9 mouse cellular contexts compared by ENCODE assay signal in genomic region chr3:145651029-145651977, GRCm38 (mm10). TPM values are rescaled to one million over a fixed set of nuclear protein-coding genes. Genes with fewer than 3 reads are reported as not detected.
DNase-seq lines count a peak whose midpoint lies in the region; ATAC-seq and TF ChIP-seq lines count a peak whose summit lies in the region.
"Had no signal": no experiment of that assay in that cellular context is flagged by ENCODE, and none has a peak within 500 bp of the region (broad histone marks: within the 10 kb centered on the region; RNA-seq: fewer than 3 reads in every experiment).

No protein-coding gene starts in this region.

- peaks cover 57% of the 10 kb centered on the region for H3K4me1 ChIP-seq in E14TG2a.4 (replicated peaks; ENCODE audit: low read depth, low read length)
- peaks cover 66% of the 10 kb centered on the region for H3K4me1 ChIP-seq in midbrain, embryonic 12.5 days

- WGBS in midbrain, embryonic 12.5 days: 2% methylated on average over 18 of the region's 19 CpGs

- DNase-seq in brain, adult 2 months (ENCODE audit: low read depth, low spot score): peak; percentile 63
- peak; percentile 68 for DNase-seq in heart, adult 8-10 months (ENCODE audit: low spot score)
- peak; percentile 53 for DNase-seq in kidney, postnatal 10 days
- DNase-seq in thymus, postnatal 25 days: no peak
- no peak for DNase-seq in right cerebral cortex, adult 2 months (ENCODE audit: low spot score in 2 of 2)
- no peak for DNase-seq in testis, postnatal 10 days (ENCODE audit: low spot score)

- H3K27me3 ChIP-seq in E14TG2a.4 (ENCODE audit: insufficient read depth, low read length): peaks cover 61% of the 10 kb centered on the region
- H3K27me3 ChIP-seq in midbrain, embryonic 12.5 days: peaks cover 72% of the 10 kb centered on the region

- peak overlapping the region; percentile 80; the same call in 1 of the 2 replicates for H3K4me3 ChIP-seq in E14TG2a.4 (replicated peaks; ENCODE audit: low read length)
- peak overlapping the region; percentile 56 for H3K4me3 ChIP-seq in midbrain, embryonic 12.5 days
- H3K4me3 ChIP-seq: erythroblast, embryonic 14.5 days had no signal

- ATAC-seq in midbrain, embryonic 12.5 days (ENCODE audit: low FRiP score, low read depth): peak; percentile 28; the same call in 1 of the 2 replicates

- TF ChIP-seq CTCF in E14TG2a.4 (conservative IDR thresholded peaks at IDR 0.05; ENCODE audit: low read length): no peak

- H3K27ac ChIP-seq in midbrain, embryonic 12.5 days (replicated peaks): peak overlapping the region; percentile 47; the same call in 1 of the 2 replicates

- peak overlapping the region; percentile 86 for H3K4me2 ChIP-seq in midbrain, embryonic 12.5 days (replicated peaks)

- peaks cover 26% of the 10 kb centered on the region for H3K9me3 ChIP-seq in E14TG2a.4 (ENCODE audit: low read length)
- H3K9me3 ChIP-seq in midbrain, embryonic 12.5 days: no peaks in the 10 kb centered on the region

- peaks cover 13% of the 10 kb centered on the region for H3K36me3 ChIP-seq in E14TG2a.4 (ENCODE audit: insufficient read depth, low read length)
- no peaks in the 10 kb centered on the region for H3K36me3 ChIP-seq in midbrain, embryonic 12.5 days

- H3K9ac ChIP-seq in midbrain, embryonic 12.5 days (replicated peaks): no peak overlapping the region

RNA-seq across cellular contexts. Expression of gene Ccn1, which starts 1.5 kb away (rescaled TPM):
- 10 to 100 TPM; 53.0 to 86.1 (median 71.0) TPM for total RNA-seq in heart, adult 8-10 months (2022)
- polyA plus RNA-seq in midbrain, embryonic 12.5 days (2016; fragmentation: Nextera tagmentation; extraction: Ambion mirVana): 22.5 and 29.2 TPM in 2 replicates

Comparison
In these comparisons a context has a peak if more than half of its experiments do, and no peak if none do; other contexts are left out.
1. DNase-seq: peak in brain, adult 2 months (single experiment), heart, adult 8-10 months (single experiment) and kidney, postnatal 10 days (single experiment); none in thymus, postnatal 25 days (single experiment), right cerebral cortex, adult 2 months (0 of 2) and testis, postnatal 10 days (single experiment).